Mouse (Mus musculus): ENCODE data around the gene Zfp324. TPM values are rescaled to one million over a fixed set of nuclear protein-coding genes. Genes with fewer than 3 reads are reported as not detected.
"Not testable (repeated sequence)": the region's sequence is repeated elsewhere in the genome, so short reads cannot be mapped to it uniquely, and the experiment has no call there.

The Zfp324 gene
- polyA plus RNA-seq, 1 experiment from 2014 or later: 7.9 TPM

- H3K9me3 ChIP-seq (replicated peaks; ENCODE audit: control insufficient read depth, low read length): no peaks in the 10 kb centered on the region
- WGBS: 4% methylated on average over 65 of the region's 65 CpGs
- peaks cover 4% of the 10 kb centered on the region; the same call in 1 of the 2 replicates for H3K4me1 ChIP-seq (ENCODE audit: control insufficient read depth, insufficient read depth, low read length)
- H3K9ac ChIP-seq (replicated peaks; ENCODE audit: low read length): peak overlapping the region; percentile 56
- H3K27ac ChIP-seq (replicated peaks; ENCODE audit: low read depth, low read length): no peak overlapping the region
- peak overlapping the region; percentile 26 for H3K4me3 ChIP-seq (ENCODE audit: low read depth, low read length)
- H3K4me2 ChIP-seq (ENCODE audit: low read depth, low read length): peak overlapping the region; percentile 56
- peaks cover 9% of the 10 kb centered on the region for H3K27me3 ChIP-seq (ENCODE audit: control insufficient read depth, insufficient read depth, low read length)
- H3K36me3 ChIP-seq (replicated peaks; ENCODE audit: control insufficient read depth, insufficient read depth, low read depth, low read length): peaks cover 25% of the 10 kb centered on the region
- peak; percentile 30 for DNase-seq (ENCODE audit: low spot score)
- ATAC-seq (replicated peaks; ENCODE audit: insufficient number of reproducible peaks, low FRiP score, low TSS enrichment, low read depth): peak; percentile 49
Observed at GRCm38 (mm10) chr7:12927693-12928589, 37.7 kb upstream of the Zfp324 start.

- Histone ChIP-seq H3K36me3 (replicated peaks; ENCODE audit: control insufficient read depth, insufficient read depth, low read depth, low read length) (no peaks in the 10 kb centered on the region), H3K4me2 (ENCODE audit: low read depth, low read length) (no peak overlapping the region), H3K9me3 (replicated peaks; ENCODE audit: control insufficient read depth, low read length) (no peaks in the 10 kb centered on the region), H3K4me3 (ENCODE audit: low read depth, low read length) (no peak overlapping the region), H3K9ac (replicated peaks; ENCODE audit: low read length) (no peak overlapping the region), H3K27me3 (ENCODE audit: control insufficient read depth, insufficient read depth, low read length) (0 out of 2 replicates have a peak, but pooled peaks cover under 1% of the 10 kb centered on the region), H3K27ac (replicated peaks; ENCODE audit: low read depth, low read length) (no peak overlapping the region), H3K4me1 (ENCODE audit: control insufficient read depth, insufficient read depth, low read length) (no peaks in the 10 kb centered on the region)
- 82% methylated on average over 4 of the region's 4 CpGs for WGBS
- ATAC-seq (replicated peaks; ENCODE audit: insufficient number of reproducible peaks, low FRiP score, low TSS enrichment, low read depth) (no peak), DNase-seq (ENCODE audit: low spot score) (no peak)
Observed at GRCm38 (mm10) chr7:12933615-12934140, 32.0 kb upstream of the Zfp324 start.

GRCm38 (mm10) chr7:12934808-12935207 is 30.8 kb upstream of the Zfp324 start:
- 76% methylated on average over 3 of the region's 3 CpGs for WGBS
- H3K4me1 ChIP-seq (ENCODE audit: control insufficient read depth, insufficient read depth, low read length): no peaks in the 10 kb centered on the region
- ATAC-seq (replicated peaks; ENCODE audit: insufficient number of reproducible peaks, low FRiP score, low TSS enrichment, low read depth): no peak

GRCm38 (mm10) chr7:12937254-12937803 is 28.3 kb upstream of the Zfp324 start:
- not testable (repeated sequence) for ATAC-seq (replicated peaks; ENCODE audit: insufficient number of reproducible peaks, low FRiP score, low TSS enrichment, low read depth); H3K9ac ChIP-seq (replicated peaks; ENCODE audit: low read length); H3K27me3 ChIP-seq (ENCODE audit: control insufficient read depth, insufficient read depth, low read length); H3K4me1 ChIP-seq (ENCODE audit: control insufficient read depth, insufficient read depth, low read length); H3K36me3 ChIP-seq (replicated peaks; ENCODE audit: control insufficient read depth, insufficient read depth, low read depth, low read length); H3K4me2 ChIP-seq (ENCODE audit: low read depth, low read length); H3K9me3 ChIP-seq (replicated peaks; ENCODE audit: control insufficient read depth, low read length); H3K27ac ChIP-seq (replicated peaks; ENCODE audit: low read depth, low read length); DNase-seq (ENCODE audit: low spot score); H3K4me3 ChIP-seq (ENCODE audit: low read depth, low read length)
- WGBS: 91% methylated on average over 3 of the region's 4 CpGs

More at GRCm38 (mm10) chr7:12934808-12935207, 30.8 kb upstream of the Zfp324 start:
- H3K27ac ChIP-seq (replicated peaks; ENCODE audit: low read depth, low read length): no peak overlapping the region
- H3K27me3 ChIP-seq (ENCODE audit: control insufficient read depth, insufficient read depth, low read length): no peaks in the 10 kb centered on the region
- H3K36me3 ChIP-seq (replicated peaks; ENCODE audit: control insufficient read depth, insufficient read depth, low read depth, low read length): no peaks in the 10 kb centered on the region
- no peak overlapping the region for H3K4me2 ChIP-seq (ENCODE audit: low read depth, low read length)
- DNase-seq (ENCODE audit: low spot score): no peak
- no peaks in the 10 kb centered on the region for H3K9me3 ChIP-seq (replicated peaks; ENCODE audit: control insufficient read depth, low read length)
- no peak overlapping the region for H3K9ac ChIP-seq (replicated peaks; ENCODE audit: low read length)
- no peak overlapping the region for H3K4me3 ChIP-seq (ENCODE audit: low read depth, low read length)

- ATAC-seq (replicated peaks; ENCODE audit: insufficient number of reproducible peaks, low FRiP score, low TSS enrichment, low read depth): no peak
- Histone ChIP-seq H3K4me1 (ENCODE audit: control insufficient read depth, insufficient read depth, low read length) (no peaks in the 10 kb centered on the region), H3K9me3 (replicated peaks; ENCODE audit: control insufficient read depth, low read length) (no peaks in the 10 kb centered on the region), H3K27me3 (ENCODE audit: control insufficient read depth, insufficient read depth, low read length) (no peaks in the 10 kb centered on the region), H3K9ac (replicated peaks; ENCODE audit: low read length) (no peak overlapping the region), H3K4me3 (ENCODE audit: low read depth, low read length) (no peak overlapping the region), H3K27ac (replicated peaks; ENCODE audit: low read depth, low read length) (no peak overlapping the region), H3K4me2 (ENCODE audit: low read depth, low read length) (no peak overlapping the region), H3K36me3 (replicated peaks; ENCODE audit: control insufficient read depth, insufficient read depth, low read depth, low read length) (no peaks in the 10 kb centered on the region)
- WGBS: 85% methylated on average over 4 of the region's 4 CpGs
- DNase-seq (ENCODE audit: low spot score): no peak
Observed at GRCm38 (mm10) chr7:12940599-12940998, 25.0 kb upstream of the Zfp324 start.

GRCm38 (mm10) chr7:12943488-12943887 is 22.1 kb upstream of the Zfp324 start:
- no peaks in the 10 kb centered on the region for H3K36me3 ChIP-seq (replicated peaks; ENCODE audit: control insufficient read depth, insufficient read depth, low read depth, low read length)
- ATAC-seq (replicated peaks; ENCODE audit: insufficient number of reproducible peaks, low FRiP score, low TSS enrichment, low read depth): no peak
- no peak overlapping the region for H3K4me3 ChIP-seq (ENCODE audit: low read depth, low read length)
- H3K9ac ChIP-seq (replicated peaks; ENCODE audit: low read length): no peak overlapping the region
- H3K9me3 ChIP-seq (replicated peaks; ENCODE audit: control insufficient read depth, low read length): no peaks in the 10 kb centered on the region
- no peak overlapping the region for H3K27ac ChIP-seq (replicated peaks; ENCODE audit: low read depth, low read length)
- H3K4me1 ChIP-seq (ENCODE audit: control insufficient read depth, insufficient read depth, low read length): no peaks in the 10 kb centered on the region
- no peak overlapping the region for H3K4me2 ChIP-seq (ENCODE audit: low read depth, low read length)
- no peaks in the 10 kb centered on the region for H3K27me3 ChIP-seq (ENCODE audit: control insufficient read depth, insufficient read depth, low read length)
- DNase-seq (ENCODE audit: low spot score): peak; percentile 20

- Histone ChIP-seq H3K27ac (replicated peaks; ENCODE audit: low read depth, low read length) (peak overlapping the region; percentile 63), H3K36me3 (replicated peaks; ENCODE audit: control insufficient read depth, insufficient read depth, low read depth, low read length) (no peaks in the 10 kb centered on the region), H3K4me3 (ENCODE audit: low read depth, low read length) (peak overlapping the region; percentile 38), H3K9me3 (replicated peaks; ENCODE audit: control insufficient read depth, low read length) (no peaks in the 10 kb centered on the region), H3K9ac (replicated peaks; ENCODE audit: low read length) (peak overlapping the region; percentile 67), H3K4me2 (ENCODE audit: low read depth, low read length) (peak overlapping the region; percentile 66), H3K4me1 (ENCODE audit: control insufficient read depth, insufficient read depth, low read length) (no peaks in the 10 kb centered on the region), H3K27me3 (ENCODE audit: control insufficient read depth, insufficient read depth, low read length) (no peaks in the 10 kb centered on the region)
- DNase-seq (ENCODE audit: low spot score) (peak; percentile 99), ATAC-seq (replicated peaks; ENCODE audit: insufficient number of reproducible peaks, low FRiP score, low TSS enrichment, low read depth) (peak; percentile 97)
- 8% methylated on average over 35 of the region's 35 CpGs for WGBS
Observed at GRCm38 (mm10) chr7:12949032-12949871, 16.4 kb upstream of the Zfp324 start.

All from embryonic facial prominence, embryonic 11.5 days (tissue).